Mouse (Mus musculus) thymus, postnatal 25 days (tissue): ENCODE measurements around the gene Eipr1.

Source experiments
- DNase-seq: peaks from one replicate; pipeline ENCODE4 v3.0.0; 2022

Eipr1 gene

GRCm38 (mm10) chr12:28830471-28830870 is 78.9 kb downstream of the Eipr1 start:
- no peak for DNase-seq

GRCm38 (mm10) chr12:28831066-28831733 is 79.6 kb downstream of the Eipr1 start:
- DNase-seq: peak; percentile 46

GRCm38 (mm10) chr12:28834266-28834665 is 82.7 kb downstream of the Eipr1 start:
- peak; percentile 49 for DNase-seq

DNA sequence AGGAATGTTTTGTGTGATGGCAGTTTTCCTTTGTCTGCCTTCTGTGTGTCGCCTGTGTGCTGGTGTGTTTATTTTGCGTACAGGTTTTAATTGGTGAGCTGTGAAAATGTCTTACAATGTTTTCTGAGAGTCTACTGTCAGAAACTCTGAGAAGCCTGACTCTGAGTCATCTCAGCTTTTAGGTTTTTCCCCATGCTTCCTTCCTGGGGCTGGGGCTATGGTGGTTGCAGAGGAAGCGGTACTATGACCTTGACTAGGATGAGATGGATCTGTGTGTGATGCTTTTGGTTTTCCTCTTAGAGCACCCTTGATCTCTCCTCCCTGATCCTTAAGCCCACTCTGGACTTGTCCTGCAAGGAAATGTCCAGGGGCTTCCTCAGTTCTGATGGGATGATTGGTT is 84.1 kb downstream of the Eipr1 start:
- DNase-seq: no peak

DNA sequence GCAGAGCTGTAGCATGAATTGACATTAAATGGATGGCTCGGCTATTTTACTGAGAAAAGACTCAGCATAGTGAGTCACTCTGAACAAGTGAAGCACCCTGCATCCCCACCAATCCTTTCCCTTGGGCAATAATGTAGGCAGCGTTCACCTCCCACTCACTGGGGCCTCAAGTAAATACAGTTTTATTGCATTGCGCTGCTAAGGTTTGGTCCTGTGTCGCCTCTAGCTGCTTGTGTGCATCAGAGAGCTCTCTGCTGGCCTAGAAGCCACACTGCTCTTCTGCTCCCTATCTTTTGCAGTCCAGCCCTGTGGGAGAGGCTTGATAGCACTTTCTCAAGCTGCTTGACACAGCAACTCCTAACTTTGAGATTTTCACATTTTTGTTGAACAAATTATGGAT is 86.7 kb downstream of the Eipr1 start:
- no peak for DNase-seq

DNA sequence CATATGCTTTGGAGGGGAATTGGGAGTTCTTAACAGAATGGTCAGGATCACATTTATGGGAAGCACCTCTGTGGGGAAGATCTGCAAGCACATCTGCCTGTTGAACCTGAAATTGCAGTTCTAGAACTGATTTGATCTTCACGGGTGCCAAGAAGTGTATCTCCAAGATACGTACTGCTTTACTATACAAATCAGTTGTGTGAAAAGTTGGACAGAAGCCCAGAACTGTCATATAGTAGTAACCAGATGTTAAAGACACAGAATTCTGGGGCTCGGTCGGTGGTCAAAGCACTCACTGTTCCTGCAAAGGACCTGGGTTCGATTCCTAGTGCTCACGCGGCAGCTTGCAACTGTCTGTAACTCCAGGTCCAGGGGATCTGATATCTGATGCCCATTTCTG is 87.4 kb downstream of the Eipr1 start:
- DNase-seq: no peak

DNA sequence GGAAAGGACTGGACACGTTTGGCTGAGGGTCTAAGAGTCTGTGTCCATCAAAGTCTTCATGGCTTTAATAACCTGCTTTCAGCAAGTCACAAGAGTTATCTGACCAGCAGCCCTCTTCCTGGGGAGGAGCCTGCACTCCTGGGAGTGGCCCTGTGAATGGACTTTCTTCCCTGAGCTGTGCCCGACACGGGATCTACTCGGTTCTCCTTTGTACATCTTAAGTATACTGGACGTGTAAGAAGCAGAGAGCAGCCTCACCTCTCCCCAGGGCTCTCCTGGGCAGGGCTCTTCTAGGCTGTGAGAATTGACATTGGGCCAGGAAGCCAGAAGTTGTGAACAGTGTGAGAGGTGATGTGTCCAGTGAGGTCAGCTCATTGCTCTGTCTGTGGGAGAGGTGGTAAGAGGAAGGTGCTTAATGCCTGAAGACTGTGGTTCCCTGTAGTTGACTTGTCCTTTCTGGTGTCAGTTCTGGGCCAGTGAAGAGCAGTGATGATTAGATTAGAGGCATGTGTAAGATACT is 89.6 kb downstream of the Eipr1 start:
- DNase-seq: no peak

DNA sequence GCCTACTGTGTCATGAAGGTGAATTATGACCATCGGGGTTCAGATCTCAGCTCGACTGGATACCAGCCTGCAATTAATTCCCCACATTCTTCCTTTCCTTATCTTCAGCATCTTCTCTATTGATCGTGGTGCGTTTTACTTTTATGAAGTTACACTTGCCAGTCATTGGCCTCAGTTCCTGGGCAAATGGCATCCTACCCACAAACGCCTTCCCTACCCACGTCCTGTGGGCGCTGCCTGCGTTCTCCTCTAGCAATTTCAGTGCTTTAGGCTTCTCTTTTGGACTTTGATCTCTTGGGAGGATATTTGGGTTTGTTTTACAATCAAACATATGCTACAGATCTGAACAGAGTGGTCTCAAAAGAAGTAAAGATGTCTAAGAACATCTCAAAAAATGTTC is 94.2 kb downstream of the Eipr1 start:
- DNase-seq: no peak

- DNase-seq: no peak
Observed at GRCm38 (mm10) chr12:28847401-28847800, 95.8 kb downstream of the Eipr1 start.

DNA sequence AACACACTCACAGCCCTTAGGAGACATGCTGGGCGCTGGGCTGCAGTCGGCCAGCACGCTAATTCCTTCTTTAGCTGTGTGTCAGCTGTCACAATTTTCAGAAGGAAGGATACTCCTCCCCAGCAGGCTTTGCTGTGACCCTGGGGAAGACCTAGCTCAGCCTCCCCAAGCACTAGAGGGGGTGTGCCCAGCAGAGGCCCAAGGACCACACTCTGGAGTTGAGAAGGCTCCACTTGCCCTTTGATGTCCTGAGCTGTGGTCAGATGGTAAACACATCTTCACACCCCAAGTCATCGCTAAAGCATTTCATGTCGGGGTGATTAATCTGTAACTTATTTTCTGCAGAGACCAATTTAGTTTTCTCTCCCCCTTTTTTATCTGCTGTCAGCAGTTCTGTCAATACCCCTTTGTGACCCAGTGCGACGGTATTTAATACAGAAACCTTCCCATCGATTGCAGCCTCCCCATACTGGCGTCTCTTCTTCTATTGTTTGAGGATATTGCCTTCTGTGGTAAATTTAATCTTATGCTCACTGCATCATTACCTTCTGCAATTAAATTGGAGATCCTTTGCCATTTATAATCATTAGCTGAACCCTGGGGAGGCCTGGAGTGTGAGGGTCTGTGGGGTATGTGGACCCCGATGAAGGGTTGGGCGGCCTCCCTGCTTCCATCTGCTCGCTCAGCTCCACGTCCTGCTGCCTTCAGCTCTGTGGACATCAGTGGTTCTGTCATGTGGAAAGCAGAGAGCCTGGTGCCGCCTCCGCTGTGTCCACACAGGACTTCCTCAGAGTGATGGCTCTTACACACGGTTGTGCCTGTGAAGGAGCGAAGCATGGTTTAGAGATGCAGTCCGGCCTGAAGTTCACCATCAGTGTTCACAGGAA is 97.4 kb downstream of the Eipr1 start:
- DNase-seq: no peak

GRCm38 (mm10) chr12:28859495-28860263 is 108.1 kb downstream of the Eipr1 start:
- no peak for DNase-seq

- no peak for DNase-seq
Observed at GRCm38 (mm10) chr12:28860264-28860560, 108.6 kb downstream of the Eipr1 start.

GRCm38 (mm10) chr12:28863260-28863659 is 111.7 kb downstream of the Eipr1 start:
- no peak for DNase-seq

DNA sequence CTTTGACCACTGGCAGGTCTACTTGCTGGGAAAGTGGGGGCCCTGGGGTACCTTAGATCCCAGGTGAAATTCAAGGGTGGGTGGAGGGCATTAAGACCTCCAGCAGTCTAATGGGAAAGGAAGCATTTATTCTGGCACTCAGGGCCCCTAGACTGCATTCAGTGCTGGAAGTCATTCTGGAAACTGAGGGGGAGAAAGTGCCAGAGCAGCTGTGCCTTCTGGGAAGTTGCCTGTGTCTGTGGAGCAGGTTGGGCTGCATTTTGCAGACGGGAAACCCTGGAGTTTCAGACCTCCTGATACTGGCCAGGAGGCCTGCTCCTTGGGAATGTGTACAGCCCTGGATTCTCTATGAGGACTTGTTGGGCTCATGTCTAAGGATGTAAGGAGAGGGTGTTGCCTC is 114.5 kb downstream of the Eipr1 start:
- no peak for DNase-seq

DNA sequence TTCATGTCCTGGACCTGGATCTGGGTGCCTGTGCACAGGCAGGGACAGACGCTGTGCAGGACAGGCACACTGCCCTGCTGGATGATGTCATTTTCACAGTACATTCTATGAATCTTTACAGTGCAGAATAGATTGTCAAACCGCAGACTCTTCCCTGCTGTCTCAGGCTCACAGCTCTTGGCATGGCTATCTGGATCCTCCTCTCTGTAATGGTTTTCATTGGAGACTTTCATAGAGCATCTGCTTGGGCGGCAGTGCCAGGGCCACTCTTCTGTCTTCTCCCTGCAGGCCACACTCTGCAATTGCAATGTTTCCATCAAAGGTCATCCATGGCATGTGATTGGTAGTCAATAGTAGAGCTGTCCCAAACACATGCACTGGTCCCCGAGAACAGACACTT is 117.2 kb downstream of the Eipr1 start:
- DNase-seq: no peak

DNA sequence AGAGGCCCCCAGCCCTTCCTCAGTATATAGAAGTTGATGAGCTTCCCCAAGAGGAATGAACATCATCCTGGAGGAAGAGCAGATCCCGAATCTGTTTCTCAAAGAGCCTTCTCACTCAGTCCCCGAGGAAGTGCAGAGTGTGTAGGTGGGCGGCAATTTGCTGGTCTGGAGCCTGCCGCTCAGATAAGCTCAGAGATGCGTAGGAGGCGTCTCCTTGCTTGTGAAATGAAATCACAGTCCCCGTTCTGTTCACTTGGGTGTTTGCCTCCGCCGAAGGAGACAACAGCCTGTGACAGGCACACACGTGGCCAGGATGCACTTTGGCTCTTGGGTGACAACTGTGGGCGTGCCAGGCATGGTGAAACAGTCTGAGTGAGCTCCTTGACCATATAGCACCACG is 120.7 kb downstream of the Eipr1 start:
- no peak for DNase-seq

- DNase-seq: no peak
Observed at GRCm38 (mm10) chr12:28874781-28875251, 123.2 kb downstream of the Eipr1 start.

- DNase-seq: no peak
Observed at GRCm38 (mm10) chr12:28875471-28875870, 123.9 kb downstream of the Eipr1 start.

DNA sequence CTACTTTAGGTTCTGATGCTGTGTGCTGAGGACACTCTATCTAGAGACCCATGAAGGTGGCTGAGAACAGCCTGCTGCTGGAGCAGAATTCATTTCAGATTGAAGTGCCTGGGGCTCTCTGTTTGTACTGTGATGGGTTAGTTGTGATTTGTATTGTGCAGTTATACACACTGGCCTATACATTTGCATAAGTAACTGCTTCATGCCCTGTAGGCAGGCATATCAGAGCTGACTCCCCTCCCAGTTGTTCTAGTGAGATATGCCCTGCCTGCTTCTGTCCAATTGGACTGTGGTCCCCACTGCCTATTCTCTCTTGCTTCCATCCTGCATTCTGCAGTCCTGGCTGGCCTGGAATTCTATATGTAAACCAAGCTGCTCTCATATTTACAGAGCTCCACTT is 128.9 kb downstream of the Eipr1 start:
- DNase-seq: no peak

GRCm38 (mm10) chr12:28887712-28888111 is 136.1 kb downstream of the Eipr1 start:
- no peak for DNase-seq

- DNase-seq: no peak
Observed at GRCm38 (mm10) chr12:28889068-28889674, 137.6 kb downstream of the Eipr1 start.

DNA sequence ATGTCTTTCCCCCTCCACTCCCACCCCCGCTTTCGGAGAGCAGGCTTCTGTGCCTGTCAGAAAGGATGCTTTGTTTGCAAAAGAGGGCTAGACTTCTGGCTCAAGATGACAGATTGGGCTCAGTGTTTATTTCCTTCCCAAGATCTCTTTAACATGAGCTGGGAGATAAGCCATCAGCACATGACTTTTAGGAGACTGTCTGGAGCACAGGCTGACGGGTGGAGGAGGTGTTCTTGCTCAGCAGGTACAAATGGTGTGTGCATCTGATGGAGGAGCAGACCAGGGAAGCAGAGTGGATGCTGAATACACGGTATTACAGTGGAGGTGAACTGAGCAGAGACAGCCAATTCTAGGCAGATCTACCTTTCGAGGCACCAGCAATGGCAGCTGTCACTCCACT is 139.9 kb downstream of the Eipr1 start:
- DNase-seq: no peak

GRCm38 (mm10) chr12:28896577-28896976 is 145.0 kb downstream of the Eipr1 start:
- DNase-seq: no peak
